Mouse (Mus musculus) CH12.LX (cell line): Measurements from ENCODE around the gene Pcca. TPM values are rescaled to one million over a fixed set of nuclear protein-coding genes. Genes with fewer than 3 reads are reported as not detected.
"Not testable (repeated sequence)": the region's sequence is repeated elsewhere in the genome, so short reads cannot be mapped to it uniquely, and the experiment has no call there.

ENCODE experiments used
- DNase-seq: peaks from one replicate; pipeline ENCODE4 v3.0.0-alpha.2; 2013; ENCODE audit errors: extremely low read depth
- H3K27ac ChIP-seq: 2 replicates; pipeline ENCODE4 v1.5.1; 2012; ENCODE audit warnings: low read depth, mild to moderate bottlenecking, control low read depth, moderate library complexity; ENCODE audit not compliant: insufficient read depth
- H3K27me3 ChIP-seq: replicated peaks from 2 replicates; pipeline ENCODE3; 2012; ENCODE audit warnings: inconsistent platforms
- H3K36me3 ChIP-seq, 2 experiments: replicated peaks in 1 of 2; 2 replicates each; pipeline versions ENCODE3 to v1.6.1; 2012; ENCODE audit warnings: inconsistent platforms in 1 of 2, low read length in 1 of 2, mild to moderate bottlenecking in 1 of 2, mixed read lengths in 1 of 2, moderate library complexity in 1 of 2; ENCODE audit not compliant: control insufficient read depth in 1 of 2, insufficient read depth in 1 of 2
- H3K4me1 ChIP-seq, 2 experiments: 2 replicates each; pipeline ENCODE4 v1.6.1; 2012; ENCODE audit warnings: inconsistent platforms in 1 of 2, moderate library complexity in 1 of 2; ENCODE audit not compliant: insufficient read depth in 2 of 2, control insufficient read depth in 1 of 2
- H3K4me2 ChIP-seq: 2 replicates; pipeline ENCODE4 v1.6.1; 2012; ENCODE audit warnings: low read depth, mild to moderate bottlenecking, control low read depth; ENCODE audit not compliant: poor library complexity, insufficient read depth, severe bottlenecking
- H3K4me3 ChIP-seq, 3 experiments: fragments of 150-350 bp in 1 of 3; sonication (generic) in 1 of 3; replicated peaks in 1 of 3; 2 replicates each; pipeline versions ENCODE3 to v1.5.1; 2011 to 2012; ENCODE audit warnings: low read depth in 2 of 3, low read length in 2 of 3, mild to moderate bottlenecking in 2 of 3, moderate library complexity in 2 of 3, control low read depth in 1 of 3, improper control_type of control experiment in 1 of 3, inconsistent platforms in 1 of 3, mixed read lengths in 1 of 3; ENCODE audit not compliant: poor library complexity in 1 of 3
- H3K79me2 ChIP-seq: replicated peaks from 2 replicates; pipeline ENCODE4 v1.6.1; 2012; ENCODE audit warnings: mild to moderate bottlenecking, moderate library complexity; ENCODE audit not compliant: control insufficient read depth, poor library complexity, insufficient read depth, severe bottlenecking; ENCODE audit errors: extremely low read depth
- H3K9ac ChIP-seq: 2 replicates; pipeline ENCODE4 v1.6.1; 2012; ENCODE audit warnings: low read depth, mild to moderate bottlenecking, control low read depth, moderate library complexity; ENCODE audit not compliant: insufficient read depth
- H3K9me3 ChIP-seq: replicated peaks from 2 replicates; pipeline ENCODE3; 2012; ENCODE audit warnings: low read length, inconsistent platforms, mixed read lengths
- E2F4 ChIP-seq: IDR thresholded peaks from 2 replicates; pipeline ENCODE4 v1.6.1; 2011; ENCODE audit warnings: low read depth, low read length, improper control_type of control experiment; ENCODE audit not compliant: insufficient replicate concordance
- GABPA ChIP-seq: IDR thresholded peaks from 2 replicates; pipeline ENCODE4 v1.6.1; 2012; ENCODE audit warnings: low read depth, low read length, improper control_type of control experiment, inconsistent platforms; ENCODE audit not compliant: insufficient replicate concordance
- HCFC1 ChIP-seq: IDR thresholded peaks from 2 replicates; pipeline ENCODE4 v1.6.1; 2012; ENCODE audit warnings: low read depth, mild to moderate bottlenecking, inconsistent platforms, low read length, improper control_type of control experiment
- IRF4 ChIP-seq: IDR thresholded peaks from 2 replicates; pipeline ENCODE4 v1.6.1; 2014; ENCODE audit warnings: low read depth, mild to moderate bottlenecking, inconsistent platforms, low read length, improper control_type of control experiment
- JUND ChIP-seq: conservative IDR thresholded peaks from 2 replicates; pipeline ENCODE4 v1.6.1; 2011; ENCODE audit warnings: low read depth, low read length, improper control_type of control experiment
- KAT2A ChIP-seq: IDR thresholded peaks from 2 replicates; pipeline ENCODE4 v1.6.1; 2012; ENCODE audit warnings: low read length, improper control_type of control experiment, inconsistent platforms; ENCODE audit not compliant: insufficient replicate concordance
- MAX ChIP-seq: IDR thresholded peaks from 2 replicates; pipeline ENCODE4 v1.6.1; 2011; ENCODE audit warnings: low read length, improper control_type of control experiment
- MAZ ChIP-seq: IDR thresholded peaks from 2 replicates; pipeline ENCODE4 v1.6.1; 2012; ENCODE audit warnings: low read depth, mild to moderate bottlenecking, inconsistent platforms, low read length, improper control_type of control experiment, moderate library complexity
- MEF2A ChIP-seq: IDR thresholded peaks from 2 replicates; pipeline ENCODE4 v1.6.1; 2014; ENCODE audit warnings: low read depth, mild to moderate bottlenecking, inconsistent platforms, low read length, improper control_type of control experiment, borderline replicate concordance
- MXI1 ChIP-seq: IDR thresholded peaks from 2 replicates; pipeline ENCODE4 v1.6.1; 2011; ENCODE audit warnings: mild to moderate bottlenecking, low read depth, low read length, improper control_type of control experiment
- MYC ChIP-seq: IDR thresholded peaks from 2 replicates; pipeline ENCODE4 v1.6.1; 2011; ENCODE audit warnings: low read depth, mild to moderate bottlenecking, improper control_type of control experiment, low read length
- NRF1 ChIP-seq: IDR thresholded peaks from 2 replicates; pipeline ENCODE4 v1.6.1; 2014; ENCODE audit warnings: low read depth, mild to moderate bottlenecking, inconsistent platforms, low read length, improper control_type of control experiment, moderate library complexity
- PAX5 ChIP-seq: IDR thresholded peaks from 2 replicates; pipeline ENCODE4 v1.6.1; 2012; ENCODE audit warnings: low read length, inconsistent platforms, mixed read lengths
- POLR2A ChIP-seq: IDR thresholded peaks from 2 replicates; pipeline ENCODE4 v1.6.1; 2011; ENCODE audit warnings: low read depth, mild to moderate bottlenecking, improper control_type of control experiment, low read length
- RCOR1 ChIP-seq: conservative IDR thresholded peaks from 2 replicates; pipeline ENCODE4 v1.6.1; 2012; ENCODE audit warnings: low read depth, mild to moderate bottlenecking, inconsistent platforms, low read length, improper control_type of control experiment
- SMC3 ChIP-seq: IDR thresholded peaks from 2 replicates; pipeline ENCODE4 v1.6.1; 2011; ENCODE audit warnings: low read depth, low read length, improper control_type of control experiment
- USF2 ChIP-seq: conservative IDR thresholded peaks from 2 replicates; pipeline ENCODE4 v1.6.1; 2011; ENCODE audit warnings: low read depth, low read length, improper control_type of control experiment
- ZC3H11A ChIP-seq: IDR thresholded peaks from 2 replicates; pipeline ENCODE4 v1.6.1; 2012; ENCODE audit warnings: low read depth, mild to moderate bottlenecking, inconsistent platforms, low read length, improper control_type of control experiment
- ZMIZ1 ChIP-seq: IDR thresholded peaks from 2 replicates; pipeline ENCODE4 v1.6.1; 2012; ENCODE audit warnings: low read depth, mild to moderate bottlenecking, inconsistent platforms, low read length, improper control_type of control experiment
- ZNF384 ChIP-seq: IDR thresholded peaks from 2 replicates; pipeline ENCODE4 v1.6.1; 2012; ENCODE audit warnings: low read depth, low read length, improper control_type of control experiment, inconsistent platforms
- dilution Hi-C: fragments of 300-500 bp; cut with MboI; formaldehyde crosslinking; loops from 2 replicates; pipeline ENCODE4 v1.14.3; 2020; ENCODE audit warnings: low sequenced_read_pairs; ENCODE audit not compliant: extremely low pct_unique_long_range_greater_than_20kb, extremely low pct_ligation_motif_present
- in situ Hi-C: fragments of 300-500 bp; cut with MboI; formaldehyde crosslinking; loops from 3 replicates; pipeline ENCODE4 v1.14.3; 2019; ENCODE audit warnings: low sequenced_read_pairs, low pct_ligation_motif_present, low pct_unique_long_range_greater_than_20kb, mixed read lengths
- polyA plus RNA-seq: library from polyadenylated mRNA; unstranded; fragments of >175 nt; gene quantifications from 2 replicates; pipeline ENCODE4 v1.2.1, GENCODE M21; 2012; ENCODE audit warnings: low read depth; ENCODE audit not compliant: insufficient read length
- total RNA-seq, 2 experiments: library from RNA; depleted of rRNA; stranded (reverse); fragments of 300-350 nt in 1 of 2; fragments of >200 nt in 1 of 2; gene quantifications; 2 replicates each; pipeline ENCODE4 v1.2.3; 2012 to 2014

Gene Pcca
- total and polyA plus RNA-seq, 3 experiments: 11.2 to 39.0 (median 23.8) TPM

GRCm38 (mm10) chr14:122560893-122561452 is 26.8 kb downstream of the Pcca start:
- H3K36me3 ChIP-seq, H3K4me2 ChIP-seq, H3K27me3 ChIP-seq, H3K4me3 ChIP-seq, in situ Hi-C loops, H3K9ac ChIP-seq, DNase-seq, dilution Hi-C loops, H3K9me3 ChIP-seq, H3K27ac ChIP-seq, H3K79me2 ChIP-seq: not testable (repeated sequence)
- H3K4me1 ChIP-seq: peaks cover 8 to 22% of the 10 kb centered on the region in 2 experiments; a peak in 3 of 4 replicates

DNA sequence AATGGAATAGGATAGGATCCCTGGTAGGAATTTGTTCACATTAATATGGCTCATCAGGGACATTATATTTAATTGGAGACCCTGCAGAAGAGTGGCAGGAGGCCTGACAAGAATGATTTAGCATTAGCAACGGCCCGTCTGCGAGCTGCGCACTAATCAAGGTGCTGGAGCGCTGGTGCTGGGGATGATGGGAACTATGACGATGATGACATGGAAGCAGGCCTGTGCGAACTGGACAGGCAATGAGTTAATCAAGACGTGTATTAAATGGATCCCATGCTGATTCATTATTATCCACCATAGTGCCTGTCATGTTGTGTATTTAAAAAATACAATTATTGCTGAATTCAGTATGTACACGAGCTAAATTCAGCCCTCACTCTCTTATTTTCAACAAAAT is 36.7 kb downstream of the Pcca start:
- Histone ChIP-seq H3K27ac (no peak overlapping the region), H3K4me1 (peaks cover 0 to 16% of the 10 kb centered on the region in 2 experiments; a peak in 2 of 4 replicates), H3K4me3 (no peak overlapping the region), H3K9ac (no peak overlapping the region), H3K9me3 (no peaks in the 10 kb centered on the region), H3K27me3 (no peaks in the 10 kb centered on the region), H3K4me2 (no peak overlapping the region)
- in situ Hi-C loops: no loop called here
- no peak for TF ChIP-seq MAZ
- TF ChIP-seq MEF2A: no peak
- no peak for TF ChIP-seq POLR2A
- no peak for TF ChIP-seq MXI1
- no peak for TF ChIP-seq RCOR1
- no peak for TF ChIP-seq E2F4
- TF ChIP-seq HCFC1: no peak
- TF ChIP-seq NRF1: no peak
- no peak for TF ChIP-seq SMC3
- TF ChIP-seq ZMIZ1: no peak
- TF ChIP-seq ZC3H11A: no peak
- no peak for TF ChIP-seq USF2
- TF ChIP-seq GABPA: no peak
- no peak for TF ChIP-seq ZNF384
- no peak for TF ChIP-seq PAX5
- TF ChIP-seq KAT2A: no peak
- no peak for TF ChIP-seq MAX
- no peak for TF ChIP-seq JUND
- TF ChIP-seq MYC: no peak
- no peak for TF ChIP-seq IRF4
- TF ChIP-seq, all 38 proteins: peak for 0
- Histone ChIP-seq H3K79me2 (no peaks in the 10 kb centered on the region), H3K36me3 (peaks cover 0 to 12% of the 10 kb centered on the region in 2 experiments)
- DNase-seq: no peak
- dilution Hi-C loops: no loop called here
